Mouse (Mus musculus): ENCODE data around the gene Gsk3b.
"Not testable (repeated sequence)": the region's sequence is repeated elsewhere in the genome, so short reads cannot be mapped to it uniquely, and the experiment has no call there.

DNA sequence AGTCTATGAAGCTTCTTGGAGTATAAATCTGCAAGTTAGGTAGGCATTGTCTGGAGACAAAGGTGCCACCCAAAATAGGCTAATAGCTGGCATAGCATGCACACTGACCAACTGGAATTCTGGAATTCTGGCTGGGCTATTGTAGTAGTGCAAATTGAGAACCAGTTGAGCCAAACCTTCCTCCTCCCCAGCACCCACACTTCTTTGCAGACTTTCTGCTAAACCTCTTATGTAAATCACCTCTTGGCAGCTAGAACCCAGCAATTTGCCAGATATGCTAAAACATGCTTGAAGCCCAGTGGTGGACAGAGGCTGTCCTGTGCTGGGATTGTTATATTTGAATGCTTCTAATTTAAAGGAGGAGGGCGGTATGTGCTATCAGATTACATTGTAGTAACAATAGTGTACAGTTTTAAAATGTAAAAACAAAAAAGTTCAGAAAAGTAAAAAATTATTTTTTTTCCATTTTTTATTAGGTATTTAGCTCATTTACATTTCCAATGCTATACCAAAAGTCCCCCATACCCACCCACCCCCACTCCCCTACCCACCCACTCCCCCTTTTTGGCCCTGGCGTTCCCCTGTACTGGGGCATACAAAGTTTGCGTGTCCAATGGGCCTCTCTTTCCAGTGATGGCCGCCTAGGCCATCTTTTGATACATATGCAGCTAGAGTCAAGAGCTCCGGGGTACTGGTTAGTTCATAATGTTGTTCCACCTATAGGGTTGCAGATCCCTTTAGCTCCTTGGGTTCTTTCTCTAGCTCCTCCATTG, 14.8 kb upstream of the Gsk3b start:
- TF ChIP-seq CTCF, EP300 (IDR thresholded peaks at IDR 0.05; ENCODE audit: low read depth): not testable (repeated sequence)

Data from heart, postnatal 0 days (tissue).